Mouse (Mus musculus) liver, embryonic 11.5 days (tissue): ENCODE measurements around the gene B3galt1. TPM values are rescaled to one million over a fixed set of nuclear protein-coding genes. Genes with fewer than 3 reads are reported as not detected.

ENCODE experiments used
- ATAC-seq: fragments of 200-750 bp; cut with Nextera tagmentation; replicated peaks from 2 replicates; pipeline ENCODE4 v1.8.0; 2017; ENCODE audit warnings: moderate number of reproducible peaks, mild to moderate bottlenecking, moderate TSS enrichment, moderate library complexity; ENCODE audit not compliant: low FRiP score
- DNase-seq: peaks from one replicate; pipeline ENCODE4 v3.0.0-alpha.2; 2017; ENCODE audit warnings: low spot score
- H3K27ac ChIP-seq: fragments of 300-500 bp; sonication (generic); 2 replicates; pipeline ENCODE4 v1.5.1; 2014; ENCODE audit warnings: mild to moderate bottlenecking, low read depth, low read length, control low read depth
- H3K27me3 ChIP-seq: fragments of 300-500 bp; sonication (generic); replicated peaks from 2 replicates; pipeline ENCODE4 v1.6.1; 2014; ENCODE audit warnings: low read length, mixed read lengths; ENCODE audit not compliant: control insufficient read depth, insufficient read depth
- H3K36me3 ChIP-seq: fragments of 300-500 bp; sonication (generic); 2 replicates; pipeline ENCODE4 v1.6.1; 2014; ENCODE audit warnings: mild to moderate bottlenecking, low read length, moderate library complexity, mixed read lengths; ENCODE audit not compliant: control insufficient read depth, insufficient read depth
- H3K4me1 ChIP-seq: fragments of 300-500 bp; sonication (generic); replicated peaks from 2 replicates; pipeline ENCODE4 v1.6.1; 2014; ENCODE audit warnings: low read length, mixed read lengths; ENCODE audit not compliant: control insufficient read depth, insufficient read depth
- H3K4me2 ChIP-seq: fragments of 300-500 bp; sonication (generic); 2 replicates; pipeline ENCODE4 v1.6.1; 2014; ENCODE audit warnings: mild to moderate bottlenecking, control low read depth, moderate library complexity
- H3K4me3 ChIP-seq: fragments of 300-500 bp; sonication (generic); 2 replicates; pipeline ENCODE4 v1.5.1; 2014; ENCODE audit warnings: low read depth, low read length, control low read depth
- H3K9ac ChIP-seq: fragments of 300-500 bp; sonication (generic); 2 replicates; pipeline ENCODE4 v1.6.1; 2014; ENCODE audit warnings: low read depth, low read length, control low read depth
- H3K9me3 ChIP-seq: fragments of 300-500 bp; sonication (generic); 2 replicates; pipeline ENCODE4 v1.6.1; 2016; ENCODE audit warnings: low read length, inconsistent platforms, mixed read lengths; ENCODE audit not compliant: control insufficient read depth
- WGBS: fragments of 180-500 bp; shearing (Covaris S2); extraction: QIAGEN DNeasy Blood & Tissue Kit; methylation state at CpG from one replicate; pipeline ENCODE4 v1.1.7; 2014; 5-methylcytosine and 5-hydroxymethylcytosine counted together
- polyA plus RNA-seq: library from polyadenylated mRNA; unstranded; fragments of >200 nt; fragmentation: Nextera tagmentation; extraction: Ambion mirVana; gene quantifications from 2 replicates; pipeline ENCODE4 v1.2.1, GENCODE M21; 2014

Gene B3galt1
- polyA plus RNA-seq, 1 experiment from 2014 or later, result 0.75 TPM

- ATAC-seq (no peak), DNase-seq (no peak)
- no peak overlapping the region for H3K4me2 ChIP-seq
- no peaks in the 10 kb centered on the region for H3K4me1 ChIP-seq
- no peak overlapping the region for H3K4me3 ChIP-seq
- H3K27me3 ChIP-seq, result no peaks in the 10 kb centered on the region
- no peaks in the 10 kb centered on the region for H3K9me3 ChIP-seq
- no peak overlapping the region for H3K9ac ChIP-seq
- H3K27ac ChIP-seq, result no peak overlapping the region
- no peaks in the 10 kb centered on the region for H3K36me3 ChIP-seq
- 79% methylated on average over 4 of the region's 4 CpGs for WGBS
Measured at GRCm38 (mm10) chr2:67797561-67797960, 231.9 kb downstream of the B3galt1 start.

DNA sequence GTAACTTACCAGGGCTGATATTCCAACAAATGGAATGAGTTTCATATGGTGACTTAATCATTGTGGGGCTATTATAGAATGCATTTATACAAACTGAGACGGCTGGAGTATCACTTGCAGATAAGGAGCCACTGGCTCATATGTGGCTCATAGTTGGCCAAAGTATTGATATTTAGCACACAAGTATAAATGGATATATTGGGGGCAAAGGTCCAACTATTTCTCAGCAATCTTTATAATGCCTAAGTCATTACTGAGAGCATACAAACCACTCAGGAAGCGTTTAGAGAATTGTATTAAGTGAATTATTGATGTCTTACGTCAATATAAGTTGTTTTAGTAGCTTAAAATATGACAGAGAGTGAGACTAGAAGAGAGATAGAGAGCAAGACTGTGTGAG, 234.3 kb downstream of the B3galt1 start:
- WGBS, result 80% methylated on average over 3 of the region's 3 CpGs
- Histone ChIP-seq H3K9ac (no peak overlapping the region), H3K9me3 (no peaks in the 10 kb centered on the region), H3K27ac (no peak overlapping the region), H3K27me3 (no peaks in the 10 kb centered on the region), H3K36me3 (no peaks in the 10 kb centered on the region), H3K4me1 (no peaks in the 10 kb centered on the region), H3K4me3 (no peak overlapping the region), H3K4me2 (no peak overlapping the region)
- ATAC-seq (no peak), DNase-seq (no peak)

DNA sequence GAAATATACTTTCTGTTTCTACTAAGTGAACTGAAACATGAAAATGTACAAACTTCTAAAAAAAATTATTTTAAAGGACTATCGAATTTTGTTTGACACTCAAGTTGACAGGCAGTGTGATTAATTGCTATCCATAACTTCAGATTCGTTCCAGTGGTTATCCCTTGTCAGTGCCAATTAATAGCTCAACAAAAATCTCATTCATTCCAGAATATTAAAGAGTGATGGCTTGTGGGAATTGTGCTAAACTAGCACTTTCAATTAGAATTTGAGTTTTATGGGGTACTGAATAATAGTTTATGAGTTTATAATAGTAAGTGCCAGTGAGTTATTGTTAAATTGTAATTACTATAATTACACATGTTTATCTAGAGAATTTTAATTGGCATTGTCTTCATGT, 250.5 kb downstream of the B3galt1 start:
- Histone ChIP-seq H3K27me3 (no peaks in the 10 kb centered on the region), H3K36me3 (no peaks in the 10 kb centered on the region), H3K4me1 (no peaks in the 10 kb centered on the region), H3K4me3 (no peak overlapping the region), H3K27ac (no peak overlapping the region), H3K4me2 (no peak overlapping the region), H3K9ac (no peak overlapping the region), H3K9me3 (no peaks in the 10 kb centered on the region)
- WGBS, result 62% methylated on average over 2 of the region's 2 CpGs
- ATAC-seq, result no peak
- no peak for DNase-seq

DNA sequence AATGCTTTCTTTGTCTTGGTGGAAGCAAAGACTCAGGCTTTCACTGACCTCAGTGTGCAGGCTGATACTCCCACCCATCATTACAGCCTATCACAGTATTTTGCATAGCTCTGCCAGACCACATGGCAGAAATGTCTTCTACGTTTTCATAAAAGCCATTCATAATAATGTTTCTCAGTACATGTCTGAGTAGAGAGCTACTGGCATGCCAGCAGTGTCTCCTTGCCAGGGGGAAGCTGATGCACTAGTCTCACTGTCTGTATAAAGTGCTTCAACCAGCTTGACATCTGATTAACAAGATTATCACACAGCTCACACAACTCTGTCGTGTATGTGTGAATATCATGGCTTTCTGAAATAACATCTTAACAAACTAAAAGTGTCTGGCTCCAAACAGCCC, 252.3 kb downstream of the B3galt1 start:
- ATAC-seq (no peak), DNase-seq (no peak)
- Histone ChIP-seq H3K27ac (no peak overlapping the region), H3K4me1 (no peaks in the 10 kb centered on the region), H3K9me3 (no peaks in the 10 kb centered on the region), H3K9ac (no peak overlapping the region), H3K4me2 (no peak overlapping the region), H3K27me3 (no peaks in the 10 kb centered on the region), H3K36me3 (no peaks in the 10 kb centered on the region), H3K4me3 (no peak overlapping the region)
- WGBS, result 62% methylated on average over 2 of the region's 2 CpGs

DNA sequence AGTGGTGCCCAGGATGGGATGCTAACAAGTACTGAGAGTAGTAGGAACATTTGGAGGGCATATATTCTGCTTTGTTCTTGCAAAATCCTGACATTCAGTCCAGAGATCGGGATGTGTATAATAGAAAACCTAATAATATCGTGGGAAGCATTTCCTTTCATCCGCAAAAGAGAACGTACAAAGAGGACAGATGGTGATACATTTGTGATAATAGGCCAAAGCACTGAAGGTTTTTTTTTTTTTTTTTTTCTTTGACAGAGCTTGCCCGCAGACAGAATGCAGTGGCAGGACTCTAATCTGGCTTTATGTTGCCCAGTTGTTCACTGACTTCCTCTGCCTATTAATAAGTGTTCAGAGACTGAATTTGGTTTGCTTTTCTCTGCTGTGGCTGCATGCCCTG, 256.7 kb downstream of the B3galt1 start:
- H3K4me3 ChIP-seq, result no peak overlapping the region
- H3K9me3 ChIP-seq, result no peaks in the 10 kb centered on the region
- no peaks in the 10 kb centered on the region for H3K4me1 ChIP-seq
- H3K27me3 ChIP-seq, result no peaks in the 10 kb centered on the region
- no peak overlapping the region for H3K27ac ChIP-seq
- no peak overlapping the region for H3K9ac ChIP-seq
- 80% methylated on average over 5 of the region's 5 CpGs for WGBS
- H3K4me2 ChIP-seq, result no peak overlapping the region
- ATAC-seq (no peak), DNase-seq (no peak)
- H3K36me3 ChIP-seq, result no peaks in the 10 kb centered on the region

- Histone ChIP-seq H3K27ac (no peak overlapping the region), H3K4me2 (no peak overlapping the region), H3K4me1 (no peaks in the 10 kb centered on the region), H3K9me3 (no peaks in the 10 kb centered on the region), H3K27me3 (no peaks in the 10 kb centered on the region), H3K9ac (no peak overlapping the region), H3K4me3 (no peak overlapping the region), H3K36me3 (no peaks in the 10 kb centered on the region)
- WGBS, result 81% methylated on average over 4 of the region's 4 CpGs
- no peak for ATAC-seq
- DNase-seq, result no peak
Measured at GRCm38 (mm10) chr2:67827697-67828096, 262.0 kb downstream of the B3galt1 start.

DNA sequence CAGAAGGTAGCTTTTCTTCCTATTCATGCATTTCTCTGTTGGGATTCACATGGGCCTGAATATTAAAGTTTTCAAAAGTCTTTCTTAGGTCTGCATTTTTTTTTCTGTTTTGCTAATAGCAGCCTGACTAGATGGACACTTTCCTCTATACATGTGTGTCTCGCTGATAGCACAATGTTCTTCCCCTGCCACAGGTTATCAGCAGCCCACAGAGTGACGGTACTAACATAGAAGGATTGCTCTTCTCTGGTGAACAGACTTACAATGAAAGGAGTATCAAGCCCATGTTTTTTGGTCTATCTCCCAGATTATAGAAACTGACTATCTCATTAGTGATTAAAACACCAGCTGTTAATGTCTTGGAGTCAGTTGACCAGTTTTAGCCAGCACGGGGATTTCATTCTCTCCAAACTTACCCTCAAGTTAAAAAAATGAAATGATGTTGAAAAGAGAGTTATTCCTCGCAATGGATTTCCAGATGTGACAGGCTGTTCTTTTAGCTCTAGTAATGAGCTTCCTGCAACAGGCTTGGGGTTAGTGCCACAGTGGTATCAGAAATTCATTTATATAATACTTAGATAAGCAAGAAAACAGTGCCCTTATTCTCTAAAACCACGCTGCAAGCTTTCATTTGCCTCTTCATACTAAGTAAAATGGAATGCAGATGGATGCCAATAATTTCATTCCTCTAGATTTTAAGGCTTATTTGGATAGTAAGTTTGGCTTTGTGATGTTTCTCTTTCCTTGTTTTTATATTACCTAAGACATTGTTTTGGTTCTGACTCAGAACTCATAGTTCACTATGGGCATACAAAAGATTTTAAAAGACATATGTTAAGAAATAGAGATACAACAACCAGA, 263.6 kb downstream of the B3galt1 start:
- no peaks in the 10 kb centered on the region for H3K27me3 ChIP-seq
- 50% methylated on average over 5 of the region's 5 CpGs for WGBS
- peak; percentile 83 for ATAC-seq

GRCm38 (mm10) chr2:67847806-67848205, 282.1 kb downstream of the B3galt1 start:
- H3K27ac ChIP-seq, result no peak overlapping the region
- 86% methylated on average over 8 of the region's 8 CpGs for WGBS
- ATAC-seq (no peak), DNase-seq (no peak)
- no peaks in the 10 kb centered on the region for H3K27me3 ChIP-seq
- H3K4me2 ChIP-seq, result no peak overlapping the region
- H3K9ac ChIP-seq, result no peak overlapping the region
- H3K4me3 ChIP-seq, result no peak overlapping the region
- no peaks in the 10 kb centered on the region for H3K4me1 ChIP-seq
- no peaks in the 10 kb centered on the region for H3K9me3 ChIP-seq
- H3K36me3 ChIP-seq, result no peaks in the 10 kb centered on the region

More for the DNA sequence above, 263.6 kb downstream of the B3galt1 start:
- no peak for DNase-seq
- Histone ChIP-seq H3K4me3 (no peak overlapping the region), H3K4me1 (no peaks in the 10 kb centered on the region), H3K9ac (no peak overlapping the region), H3K27ac (no peak overlapping the region), H3K4me2 (no peak overlapping the region), H3K36me3 (no peaks in the 10 kb centered on the region), H3K9me3 (no peaks in the 10 kb centered on the region)

DNA sequence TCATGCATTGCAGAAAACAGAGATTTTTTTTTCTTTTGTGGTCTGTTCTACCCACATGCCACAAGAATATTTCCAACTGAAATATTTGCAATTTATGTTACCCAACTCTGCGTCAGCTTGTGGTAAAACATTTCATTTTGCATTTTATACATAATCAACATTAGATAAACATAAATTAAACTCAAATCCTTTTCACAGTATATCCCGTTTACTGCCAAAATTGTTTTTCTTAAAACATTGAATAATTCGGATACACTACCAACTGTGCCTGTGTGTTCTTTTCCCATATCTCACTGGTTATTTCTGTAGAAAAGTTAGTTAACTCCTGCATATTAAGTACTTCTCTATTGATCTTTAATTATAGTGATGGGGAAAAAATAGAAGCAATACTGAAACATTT, 285.1 kb downstream of the B3galt1 start:
- 81% methylated on average over 3 of the region's 3 CpGs for WGBS
- no peak overlapping the region for H3K4me3 ChIP-seq
- no peaks in the 10 kb centered on the region for H3K9me3 ChIP-seq
- H3K36me3 ChIP-seq, result no peaks in the 10 kb centered on the region
- no peak overlapping the region for H3K4me2 ChIP-seq
- no peaks in the 10 kb centered on the region for H3K27me3 ChIP-seq
- no peak overlapping the region for H3K9ac ChIP-seq
- H3K27ac ChIP-seq, result no peak overlapping the region
- no peaks in the 10 kb centered on the region for H3K4me1 ChIP-seq
- ATAC-seq, result no peak
- no peak for DNase-seq
